Mouse (Mus musculus) CH12F3 (cell line): Measurements from ENCODE around the gene Fndc3a.

ENCODE experiments used
- in situ Hi-C: fragments of 300-500 bp; cut with MboI; formaldehyde crosslinking; loops from 2 replicates; pipeline ENCODE4 v1.14.3; 2020; ENCODE audit warnings: low sequenced_read_pairs

The Fndc3a gene

GRCm38 (mm10) chr14:72558795-72559194 is 151.0 kb downstream of the Fndc3a start:
- in situ Hi-C loops = no loop called here

GRCm38 (mm10) chr14:72555846-72556245 is 154.0 kb downstream of the Fndc3a start:
- in situ Hi-C loops = no loop called here

- in situ Hi-C loops = no loop called here
Measured at GRCm38 (mm10) chr14:72536392-72537017, 173.3 kb downstream of the Fndc3a start.

GRCm38 (mm10) chr14:72533862-72534261 is 175.9 kb downstream of the Fndc3a start:
- in situ Hi-C loops = no loop called here

GRCm38 (mm10) chr14:72532028-72532917 is 177.5 kb downstream of the Fndc3a start:
- in situ Hi-C loops = no loop called here

GRCm38 (mm10) chr14:72527126-72527525 is 182.7 kb downstream of the Fndc3a start:
- in situ Hi-C loops = no loop called here

- in situ Hi-C loops = loop anchor here (5.0 to 25.0 kb wide), 2 partner anchors 137 to 1732 kb away; no protein-coding TSS in a partner anchor
Measured at GRCm38 (mm10) chr14:72519561-72519960, 190.2 kb downstream of the Fndc3a start.

GRCm38 (mm10) chr14:72518786-72519185 is 191.0 kb downstream of the Fndc3a start:
- in situ Hi-C loops = loop anchor here (5.0 to 25.0 kb wide), 2 partner anchors 136 to 1731 kb away; no protein-coding TSS in a partner anchor

GRCm38 (mm10) chr14:72516376-72516775 is 193.4 kb downstream of the Fndc3a start:
- in situ Hi-C loops = loop anchor here (5.0 to 25.0 kb wide), 2 partner anchors 134 to 1729 kb away; no protein-coding TSS in a partner anchor

GRCm38 (mm10) chr14:72506723-72507420 is 202.9 kb downstream of the Fndc3a start:
- in situ Hi-C loops = loop anchor here (25.0 kb wide), 1 partner anchor 1720 kb away; no protein-coding TSS in a partner anchor

- in situ Hi-C loops = loop anchor here (25.0 kb wide), 1 partner anchor 1719 kb away; no protein-coding TSS in a partner anchor
Measured at GRCm38 (mm10) chr14:72506018-72506722, 203.6 kb downstream of the Fndc3a start.

- in situ Hi-C loops = loop anchor here (25.0 kb wide), 1 partner anchor 1718 kb away; no protein-coding TSS in a partner anchor
Measured at GRCm38 (mm10) chr14:72504985-72505384, 204.8 kb downstream of the Fndc3a start.

GRCm38 (mm10) chr14:72503241-72503640 is 206.6 kb downstream of the Fndc3a start:
- in situ Hi-C loops = loop anchor here (25.0 kb wide), 1 partner anchor 1716 kb away; no protein-coding TSS in a partner anchor

- in situ Hi-C loops = no loop called here
Measured at GRCm38 (mm10) chr14:72493775-72494174, 216.0 kb downstream of the Fndc3a start.

- in situ Hi-C loops = no loop called here
Measured at GRCm38 (mm10) chr14:72491738-72492137, 218.1 kb downstream of the Fndc3a start, which contains the start of gene Gm9195. Gene Gm9195 (minus strand): TSS chr14:72491838.

- in situ Hi-C loops = no loop called here
Measured at GRCm38 (mm10) chr14:72490367-72490766, 219.4 kb downstream of the Fndc3a start.
